Mouse (Mus musculus): Measurements from ENCODE around the gene Mrps26. TPM values are rescaled to one million over a fixed set of nuclear protein-coding genes. Genes with fewer than 3 reads are reported as not detected.

The Mrps26 gene
- polyA plus RNA-seq, 1 experiment = 82.5 TPM

DNA sequence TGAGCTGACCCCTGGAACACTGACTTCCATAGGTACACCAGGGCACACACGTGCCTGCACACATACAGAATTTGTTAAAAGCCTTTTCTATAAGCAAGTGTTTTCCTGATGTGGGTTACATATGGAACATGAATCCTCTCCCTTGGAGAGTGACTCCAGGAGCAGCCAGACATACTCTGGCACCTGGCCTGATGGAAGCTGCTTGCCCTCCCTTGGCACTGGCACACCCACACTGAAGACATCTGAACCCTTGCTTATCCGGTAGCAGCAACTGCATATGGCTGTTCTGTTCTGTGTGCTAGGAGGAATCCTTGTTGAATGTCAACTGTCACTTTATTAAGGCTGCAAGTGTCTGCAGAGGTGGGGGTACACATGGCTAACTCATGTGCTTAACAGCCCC is 27.5 kb downstream of the Mrps26 start:
- peaks cover 13% of the 10 kb centered on the region for H3K36me3 ChIP-seq (ENCODE audit: control insufficient read depth, insufficient read depth, low read length)
- WGBS = 87% methylated on average over 2 of the region's 2 CpGs
- H3K4me1 ChIP-seq (ENCODE audit: control insufficient read depth, insufficient read depth, insufficient read length, low read length) = no peaks in the 10 kb centered on the region
- H3K27me3 ChIP-seq (ENCODE audit: control insufficient read depth, insufficient read depth, low read length) = no peaks in the 10 kb centered on the region
- H3K27ac ChIP-seq (ENCODE audit: insufficient read depth, low read depth, low read length) = no peak overlapping the region
- TF ChIP-seq POLR2A (IDR thresholded peaks at IDR 0.05; ENCODE audit: low read depth, low read length) = no peak
- TF ChIP-seq CTCF (IDR thresholded peaks at IDR 0.05; ENCODE audit: extremely low read depth, insufficient read length, insufficient replicate concordance, low read depth, low read length) = no peak
- no peak overlapping the region for H3K4me3 ChIP-seq (ENCODE audit: low read depth, low read length)

GRCm38 (mm10) chr2:130595596-130595995 is 32.1 kb downstream of the Mrps26 start:
- Histone ChIP-seq H3K27ac (ENCODE audit: insufficient read depth, low read depth, low read length) (no peak overlapping the region), H3K36me3 (ENCODE audit: control insufficient read depth, insufficient read depth, low read length) (peaks cover 32% of the 10 kb centered on the region), H3K4me1 (ENCODE audit: control insufficient read depth, insufficient read depth, insufficient read length, low read length) (no peaks in the 10 kb centered on the region), H3K27me3 (ENCODE audit: control insufficient read depth, insufficient read depth, low read length) (no peaks in the 10 kb centered on the region), H3K4me3 (ENCODE audit: low read depth, low read length) (no peak overlapping the region)
- no peak for TF ChIP-seq CTCF (IDR thresholded peaks at IDR 0.05; ENCODE audit: extremely low read depth, insufficient read length, insufficient replicate concordance, low read depth, low read length)
- TF ChIP-seq POLR2A (IDR thresholded peaks at IDR 0.05; ENCODE audit: low read depth, low read length) = no peak
- WGBS = 91% methylated on average over 1 of the region's 1 CpGs

- no peaks in the 10 kb centered on the region for H3K4me1 ChIP-seq (ENCODE audit: control insufficient read depth, insufficient read depth, insufficient read length, low read length)
- no peaks in the 10 kb centered on the region for H3K27me3 ChIP-seq (ENCODE audit: control insufficient read depth, insufficient read depth, low read length)
- no peak overlapping the region for H3K27ac ChIP-seq (ENCODE audit: insufficient read depth, low read depth, low read length)
- H3K36me3 ChIP-seq (ENCODE audit: control insufficient read depth, insufficient read depth, low read length) = peaks cover 30% of the 10 kb centered on the region
- TF ChIP-seq CTCF (IDR thresholded peaks at IDR 0.05; ENCODE audit: extremely low read depth, insufficient read length, insufficient replicate concordance, low read depth, low read length) (peak; percentile 49; the same call in 1 of the 2 replicates), POLR2A (IDR thresholded peaks at IDR 0.05; ENCODE audit: low read depth, low read length) (no peak)
- WGBS = 37% methylated on average over 1 of the region's 1 CpGs
- H3K4me3 ChIP-seq (ENCODE audit: low read depth, low read length) = no peak overlapping the region
Measured at GRCm38 (mm10) chr2:130597601-130598010, 34.1 kb downstream of the Mrps26 start.

DNA sequence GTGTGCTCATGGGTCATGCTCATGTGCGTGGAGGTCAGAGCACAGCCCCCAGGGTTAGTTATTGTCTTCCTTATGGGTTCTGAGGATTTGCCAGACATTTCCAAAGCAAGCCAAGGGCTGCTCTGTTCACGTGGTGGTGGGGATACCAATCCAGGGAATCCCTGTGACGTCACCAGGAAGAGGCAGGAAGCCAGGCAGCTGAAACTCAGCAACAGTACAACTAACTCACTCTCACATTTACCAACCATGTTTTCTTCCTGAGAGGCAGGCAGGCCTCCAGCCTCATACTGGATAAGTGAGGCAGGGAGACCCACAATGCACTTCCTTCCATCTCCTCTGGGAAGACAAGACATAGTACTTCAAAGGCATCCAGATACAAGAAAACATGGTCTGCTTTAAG is 34.9 kb downstream of the Mrps26 start:
- H3K27ac ChIP-seq (ENCODE audit: insufficient read depth, low read depth, low read length) = no peak overlapping the region
- no peak overlapping the region for H3K4me3 ChIP-seq (ENCODE audit: low read depth, low read length)
- H3K4me1 ChIP-seq (ENCODE audit: control insufficient read depth, insufficient read depth, insufficient read length, low read length) = no peaks in the 10 kb centered on the region
- TF ChIP-seq POLR2A (IDR thresholded peaks at IDR 0.05; ENCODE audit: low read depth, low read length) (no peak), CTCF (IDR thresholded peaks at IDR 0.05; ENCODE audit: extremely low read depth, insufficient read length, insufficient replicate concordance, low read depth, low read length) (no peak)
- H3K27me3 ChIP-seq (ENCODE audit: control insufficient read depth, insufficient read depth, low read length) = no peaks in the 10 kb centered on the region
- 78% methylated on average over 3 of the region's 3 CpGs for WGBS
- peaks cover 31% of the 10 kb centered on the region for H3K36me3 ChIP-seq (ENCODE audit: control insufficient read depth, insufficient read depth, low read length)

GRCm38 (mm10) chr2:130602195-130602594 is 38.7 kb downstream of the Mrps26 start:
- H3K27me3 ChIP-seq (ENCODE audit: control insufficient read depth, insufficient read depth, low read length) = no peaks in the 10 kb centered on the region
- H3K4me1 ChIP-seq (ENCODE audit: control insufficient read depth, insufficient read depth, insufficient read length, low read length) = no peaks in the 10 kb centered on the region
- peaks cover 25% of the 10 kb centered on the region for H3K36me3 ChIP-seq (ENCODE audit: control insufficient read depth, insufficient read depth, low read length)
- H3K27ac ChIP-seq (ENCODE audit: insufficient read depth, low read depth, low read length) = no peak overlapping the region
- WGBS = 92% methylated on average over 4 of the region's 4 CpGs
- no peak for TF ChIP-seq CTCF (IDR thresholded peaks at IDR 0.05; ENCODE audit: extremely low read depth, insufficient read length, insufficient replicate concordance, low read depth, low read length)
- TF ChIP-seq POLR2A (IDR thresholded peaks at IDR 0.05; ENCODE audit: low read depth, low read length) = no peak
- H3K4me3 ChIP-seq (ENCODE audit: low read depth, low read length) = no peak overlapping the region

DNA sequence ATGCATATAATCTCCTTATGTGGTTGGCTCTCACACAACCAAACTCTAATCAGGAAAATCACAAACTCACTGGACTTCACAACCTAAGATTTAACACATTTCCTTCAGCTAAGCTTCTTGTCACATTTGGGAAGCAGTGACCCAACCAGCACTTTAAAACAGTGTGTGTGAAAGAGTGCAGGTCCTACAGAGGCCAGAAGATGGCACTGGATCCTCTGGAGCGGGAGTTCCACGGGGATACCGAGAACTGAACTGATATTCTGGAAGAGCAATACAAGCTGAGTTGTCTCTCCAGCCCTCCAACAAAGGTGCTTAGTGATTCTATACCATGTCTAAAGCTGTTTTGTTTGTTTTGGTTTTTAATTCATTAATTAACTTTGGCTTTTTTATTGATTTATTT is 49.5 kb downstream of the Mrps26 start:
- no peak for TF ChIP-seq POLR2A (IDR thresholded peaks at IDR 0.05; ENCODE audit: low read depth, low read length)
- peak; percentile 51; the same call in 1 of the 2 replicates for TF ChIP-seq CTCF (IDR thresholded peaks at IDR 0.05; ENCODE audit: extremely low read depth, insufficient read length, insufficient replicate concordance, low read depth, low read length)
- H3K27ac ChIP-seq (ENCODE audit: insufficient read depth, low read depth, low read length) = no peak overlapping the region
- no peaks in the 10 kb centered on the region for H3K4me1 ChIP-seq (ENCODE audit: control insufficient read depth, insufficient read depth, insufficient read length, low read length)
- H3K36me3 ChIP-seq (ENCODE audit: control insufficient read depth, insufficient read depth, low read length) = peaks cover 25% of the 10 kb centered on the region
- H3K27me3 ChIP-seq (ENCODE audit: control insufficient read depth, insufficient read depth, low read length) = no peaks in the 10 kb centered on the region
- 65% methylated on average over 3 of the region's 3 CpGs for WGBS
- no peak overlapping the region for H3K4me3 ChIP-seq (ENCODE audit: low read depth, low read length)

Other genes starting within 250 kb of the Mrps26 start
- gene Cpxm1, start 166.2 kb upstream of the Mrps26 start, polyA plus RNA-seq (2012; rRNA removed) = 2.2 and 2.9 TPM in 2 replicates
- gene Gm28372, start 158.5 kb upstream of the Mrps26 start, polyA plus RNA-seq (2012; rRNA removed) = not detected in 2 replicates
- gene 1700020A23Rik, start 158.5 kb upstream of the Mrps26 start, polyA plus RNA-seq (2012; rRNA removed) = not detected in 2 replicates
- not detected in 2 replicates for gene Tmem239, start 157.3 kb upstream of the Mrps26 start, polyA plus RNA-seq (2012; rRNA removed)
- 22.5 and 38.8 TPM in 2 replicates for gene Vps16, start 139.4 kb upstream of the Mrps26 start, polyA plus RNA-seq (2012; rRNA removed)
- 8.5 and 11.6 TPM in 2 replicates for gene Pced1a, start 139.0 kb upstream of the Mrps26 start, polyA plus RNA-seq (2012; rRNA removed)
- gene Ptpra, start 113.5 kb upstream of the Mrps26 start, polyA plus RNA-seq (2012; rRNA removed) = 15.0 and 21.8 TPM in 2 replicates
- gene Oxt, start 12.4 kb downstream of the Mrps26 start, polyA plus RNA-seq (2012; rRNA removed) = not detected in 2 replicates
- gene Avp, start 18.8 kb downstream of the Mrps26 start, polyA plus RNA-seq (2012; rRNA removed) = not detected in 2 replicates
- gene Fastkd5, start 66.3 kb downstream of the Mrps26 start, polyA plus RNA-seq (2012; rRNA removed) = 0.70 and 0.74 TPM in 2 replicates
- 2.0 and 3.4 TPM in 2 replicates for gene Ubox5, start 66.3 kb downstream of the Mrps26 start, polyA plus RNA-seq (2012; rRNA removed)
- gene Lzts3, start 79.1 kb downstream of the Mrps26 start, polyA plus RNA-seq (2012; rRNA removed) = 27.0 and 50.3 TPM in 2 replicates
- gene Ddrgk1, start 100.9 kb downstream of the Mrps26 start, polyA plus RNA-seq (2012; rRNA removed) = 29.3 and 55.9 TPM in 2 replicates
- gene Itpa, start 103.9 kb downstream of the Mrps26 start, polyA plus RNA-seq (2012; rRNA removed) = 9.5 and 16.2 TPM in 2 replicates
- gene Slc4a11, start 133.8 kb downstream of the Mrps26 start, polyA plus RNA-seq (2012; rRNA removed) = 0.47 and 6.0 TPM in 2 replicates

Measured in small intestine, adult 2 months (tissue).